Mouse (Mus musculus): ENCODE measurements at regions not wholly inside any gene's neighbourhood (a gene's known extent, or its start where the extent isn't known, plus 50 kb on each side); places are given as distances from the start of the nearest gene placed in this dataset.
"Not testable (repeated sequence)": the region's sequence is repeated elsewhere in the genome, so short reads cannot be mapped to it uniquely, and the experiment has no call there.

DNA sequence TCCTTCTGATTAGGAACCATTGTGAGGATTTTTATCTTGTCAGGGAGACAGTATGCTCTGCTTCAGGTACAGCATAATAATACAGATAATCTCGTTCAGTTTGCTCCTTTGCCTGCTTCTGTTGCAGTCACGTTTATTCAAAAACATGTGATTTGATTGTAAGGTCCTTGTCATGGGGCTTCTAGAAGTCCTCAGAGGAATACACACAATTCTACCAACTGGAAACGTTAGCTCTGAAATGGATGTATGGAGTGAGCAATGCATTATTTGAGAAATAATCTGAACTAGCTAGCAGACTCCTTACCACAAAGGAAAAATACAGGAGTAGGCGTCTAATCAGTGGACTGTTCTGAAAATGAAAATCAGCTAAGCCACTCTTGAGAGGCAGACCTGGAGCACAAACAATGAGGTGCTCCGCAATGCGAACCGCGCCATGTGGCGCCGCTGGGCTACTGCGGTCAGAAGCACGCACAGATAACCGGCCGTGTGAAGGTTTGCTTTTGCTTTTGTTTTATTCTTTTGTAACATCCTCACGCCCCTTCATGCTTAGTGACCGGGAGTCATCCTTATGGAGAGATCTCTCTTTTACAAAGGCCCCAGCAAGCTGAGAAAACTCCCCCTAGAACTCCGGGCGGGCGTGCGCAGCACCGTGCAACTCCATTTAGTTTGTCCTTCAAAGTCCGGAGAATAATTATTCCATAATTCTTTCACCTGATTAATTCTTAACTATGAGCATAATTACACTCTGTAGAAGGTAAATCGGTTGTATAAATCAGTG is 419.7 kb downstream of the Nova1 start:
- no peak for DNase-seq (ENCODE audit: low read depth, low spot score)

DNA sequence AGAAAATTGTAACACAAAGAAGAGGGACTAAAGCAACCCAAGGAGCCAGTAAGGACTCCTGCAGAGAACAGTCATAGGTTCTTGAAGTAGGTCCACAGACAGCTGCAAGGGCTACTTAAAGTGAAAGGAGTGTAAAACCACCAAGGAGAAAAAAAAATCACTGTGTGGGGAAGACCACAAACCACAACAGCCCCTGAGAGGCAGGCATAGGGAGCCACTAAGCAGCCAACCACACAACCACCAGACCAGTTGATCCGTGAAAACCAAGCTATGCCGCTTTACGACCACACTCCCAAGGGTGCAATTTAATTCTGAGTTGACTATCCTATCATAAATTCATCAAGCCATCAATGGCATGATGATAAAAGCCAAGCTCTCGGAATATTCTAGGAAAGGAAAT is 423.5 kb downstream of the Nova1 start:
- no peak for DNase-seq (ENCODE audit: low read depth, low spot score)

DNA sequence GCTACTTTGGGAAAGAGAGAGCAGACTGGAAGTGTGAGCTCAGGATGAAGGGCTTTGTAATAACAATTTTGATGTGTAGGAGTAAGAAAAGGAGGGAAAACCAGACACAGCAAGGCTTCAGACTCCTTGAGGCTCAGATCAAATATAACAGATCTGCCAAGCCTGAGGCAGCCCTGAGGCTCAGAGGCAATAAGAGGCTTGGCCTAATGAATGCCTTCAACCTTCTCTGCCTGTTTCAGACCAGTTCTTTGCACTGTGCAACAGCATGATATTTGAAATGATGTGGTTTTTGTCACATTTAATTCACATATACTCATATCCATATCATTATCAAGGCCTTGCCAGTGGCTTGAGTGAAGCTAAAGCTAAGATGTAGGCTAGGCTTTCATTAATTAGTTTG is 425.0 kb downstream of the Nova1 start:
- no peak for DNase-seq (ENCODE audit: low read depth, low spot score)

DNA sequence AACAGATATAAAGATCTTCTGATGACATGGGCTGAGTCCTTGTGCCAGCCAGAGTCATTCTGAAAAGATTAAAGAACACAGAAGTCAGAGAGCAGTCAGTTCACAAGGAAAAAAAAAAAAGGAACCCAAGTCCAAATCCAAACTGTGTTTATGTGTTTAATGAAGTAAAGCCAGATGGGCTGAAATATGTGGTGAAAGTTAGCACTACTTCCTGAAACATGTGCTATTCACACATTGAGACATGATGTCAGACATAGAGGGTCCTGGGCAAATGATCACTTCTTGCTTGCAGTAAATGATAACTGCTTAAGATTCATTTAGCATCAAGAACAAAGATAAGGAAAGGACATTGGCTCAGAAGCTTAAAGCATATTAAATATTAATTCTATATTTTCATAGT is 439.8 kb downstream of the Nova1 start:
- DNase-seq (ENCODE audit: low read depth, low spot score), result no peak

DNA sequence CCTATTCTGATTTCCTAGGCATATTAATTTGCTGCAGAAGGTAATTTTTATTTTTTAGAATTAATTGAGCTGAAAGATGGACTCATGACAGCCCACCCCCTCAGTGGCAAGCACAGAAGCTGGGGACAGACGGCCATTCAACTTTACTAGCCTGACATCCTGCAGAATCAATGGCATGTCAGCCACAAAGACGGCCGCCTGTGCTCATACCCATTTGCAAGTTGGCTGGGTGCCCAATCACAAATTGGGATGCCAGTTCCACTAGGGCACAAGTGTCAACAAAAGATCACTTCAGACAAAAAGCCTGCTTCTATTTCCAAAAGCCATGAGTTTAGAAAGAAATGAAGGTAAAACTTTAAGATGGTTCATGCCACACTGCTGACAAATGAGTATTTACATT is 447.0 kb downstream of the Nova1 start:
- DNase-seq (ENCODE audit: low read depth, low spot score), result no peak

DNA sequence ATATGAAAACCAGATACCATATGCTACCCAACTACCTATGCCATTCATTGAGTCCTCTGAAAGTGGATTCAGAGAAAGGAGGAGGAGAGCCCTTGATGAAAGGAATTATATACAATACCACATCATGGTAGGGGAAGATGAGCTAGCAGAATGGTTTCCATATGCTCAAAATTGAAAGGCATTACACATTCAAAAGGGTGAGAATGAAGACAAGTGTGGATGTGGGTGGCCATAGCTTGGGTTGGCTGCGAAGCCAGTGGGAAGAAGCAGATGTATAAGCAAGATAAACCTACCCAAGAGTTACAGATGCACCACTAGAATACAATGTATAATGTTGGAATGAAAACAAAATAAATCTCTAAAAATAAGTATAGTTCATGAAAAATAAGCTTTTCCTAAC is 485.4 kb downstream of the Nova1 start:
- DNase-seq (ENCODE audit: low read depth, low spot score), result no peak

DNA sequence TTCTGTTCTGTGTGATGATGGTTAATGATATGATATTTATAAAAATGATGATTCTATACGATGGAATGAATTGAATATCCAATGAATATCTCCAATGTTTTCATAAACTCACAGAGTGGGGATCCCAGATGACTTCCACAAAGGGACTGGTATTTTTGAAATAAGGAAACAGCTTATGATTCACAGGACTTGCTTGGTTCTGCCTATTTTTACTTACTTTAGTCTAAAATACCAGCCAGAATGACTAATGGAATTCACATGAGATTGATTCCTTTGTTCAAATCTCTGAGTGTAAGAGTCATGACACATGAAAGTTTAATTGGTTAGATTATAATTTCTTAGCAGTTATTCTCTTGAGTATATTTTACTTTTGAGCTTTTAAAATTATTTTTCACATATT is 490.9 kb downstream of the Nova1 start:
- DNase-seq (ENCODE audit: low read depth, low spot score), result no peak

DNA sequence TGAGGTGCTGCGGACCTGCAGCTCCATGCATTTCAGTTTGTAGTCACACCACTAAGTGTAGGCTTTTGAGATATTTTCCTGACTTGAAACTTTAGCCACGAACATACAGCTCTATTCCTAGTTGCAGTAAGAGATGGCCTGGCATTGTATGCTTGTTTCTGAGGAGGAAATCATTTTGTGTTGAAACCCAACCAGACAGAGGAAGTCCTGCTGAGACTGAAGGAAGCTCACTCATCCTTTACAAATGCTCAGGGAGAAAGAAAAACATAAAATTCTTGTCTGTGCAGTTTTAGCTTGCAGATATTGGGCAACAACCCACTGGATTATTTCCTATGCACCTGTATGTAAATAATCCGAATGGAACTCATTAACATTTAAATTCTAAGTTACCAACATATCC is 495.5 kb downstream of the Nova1 start:
- no peak for DNase-seq (ENCODE audit: low read depth, low spot score)

DNA sequence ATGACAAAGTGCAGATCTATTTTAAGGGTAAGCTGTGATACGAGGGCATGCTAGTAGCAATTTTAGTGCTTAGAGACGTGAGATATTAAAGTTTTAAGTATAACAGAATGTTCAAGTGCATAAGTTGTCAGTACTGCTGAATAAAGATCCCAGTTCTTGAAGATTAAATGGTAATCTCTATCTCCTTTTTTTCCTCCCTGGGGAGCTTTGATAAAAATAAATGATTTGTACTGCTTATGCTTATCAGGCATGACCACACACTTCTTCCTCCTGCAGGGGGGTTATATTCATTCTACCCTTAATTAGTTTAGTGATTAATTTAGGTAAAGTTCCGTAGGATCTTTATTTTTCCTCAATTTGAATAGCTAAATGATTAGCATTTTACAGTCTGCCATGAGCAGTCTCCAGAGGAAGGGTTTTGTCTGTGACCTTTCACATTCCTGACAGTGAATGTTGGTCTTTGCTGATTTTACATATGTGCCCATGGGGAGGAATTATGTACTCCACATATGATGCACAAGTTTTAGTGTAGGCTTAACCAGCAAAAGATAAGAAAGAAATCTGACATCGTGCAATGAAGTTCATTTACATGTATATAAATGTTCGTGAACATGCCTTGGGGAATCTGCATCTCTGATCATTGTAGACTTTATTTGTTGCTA is 515.5 kb downstream of the Nova1 start:
- DNase-seq (ENCODE audit: low read depth, low spot score), result no peak

DNA sequence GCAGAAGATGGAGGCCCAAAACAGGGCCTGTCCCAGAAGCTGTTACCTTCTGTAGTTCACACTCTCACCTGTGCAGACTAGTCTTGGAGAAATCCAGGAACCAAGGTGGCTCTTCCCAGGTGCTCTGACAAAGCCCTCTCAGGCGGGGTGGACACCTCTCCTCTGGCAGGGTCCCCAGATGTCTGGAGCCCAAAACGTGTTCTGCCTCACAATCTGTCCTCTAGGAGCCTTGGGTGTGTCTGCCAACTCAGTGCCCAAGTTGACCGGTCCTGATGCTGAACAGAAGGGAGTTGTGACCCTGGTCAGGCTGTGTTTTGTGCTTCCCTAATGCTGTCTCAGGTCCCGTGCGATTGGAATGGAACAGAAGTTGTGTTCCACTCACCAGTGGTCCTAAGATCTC is 519.8 kb downstream of the Nova1 start:
- DNase-seq (ENCODE audit: low read depth, low spot score), result no peak

DNA sequence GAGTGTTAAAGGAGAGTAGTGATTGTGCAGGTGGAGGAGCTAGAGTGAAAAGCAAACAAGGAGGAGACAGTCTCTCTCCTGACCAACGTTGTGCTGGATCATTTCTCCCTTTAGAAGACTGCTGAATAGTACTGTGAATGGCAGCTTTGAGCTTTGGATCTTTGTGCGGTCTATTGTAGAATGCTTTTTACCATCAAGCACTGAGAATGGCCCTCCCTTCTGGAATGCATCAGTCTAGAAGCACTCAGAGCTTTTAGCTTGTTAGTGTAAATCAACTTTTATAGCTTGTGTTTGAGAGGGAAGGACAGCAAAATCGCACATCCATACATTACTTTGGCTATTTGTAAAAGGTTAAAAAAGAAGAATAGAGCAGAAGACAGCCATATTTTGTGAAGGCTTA is 534.2 kb downstream of the Nova1 start:
- no peak for DNase-seq (ENCODE audit: low read depth, low spot score)

DNA sequence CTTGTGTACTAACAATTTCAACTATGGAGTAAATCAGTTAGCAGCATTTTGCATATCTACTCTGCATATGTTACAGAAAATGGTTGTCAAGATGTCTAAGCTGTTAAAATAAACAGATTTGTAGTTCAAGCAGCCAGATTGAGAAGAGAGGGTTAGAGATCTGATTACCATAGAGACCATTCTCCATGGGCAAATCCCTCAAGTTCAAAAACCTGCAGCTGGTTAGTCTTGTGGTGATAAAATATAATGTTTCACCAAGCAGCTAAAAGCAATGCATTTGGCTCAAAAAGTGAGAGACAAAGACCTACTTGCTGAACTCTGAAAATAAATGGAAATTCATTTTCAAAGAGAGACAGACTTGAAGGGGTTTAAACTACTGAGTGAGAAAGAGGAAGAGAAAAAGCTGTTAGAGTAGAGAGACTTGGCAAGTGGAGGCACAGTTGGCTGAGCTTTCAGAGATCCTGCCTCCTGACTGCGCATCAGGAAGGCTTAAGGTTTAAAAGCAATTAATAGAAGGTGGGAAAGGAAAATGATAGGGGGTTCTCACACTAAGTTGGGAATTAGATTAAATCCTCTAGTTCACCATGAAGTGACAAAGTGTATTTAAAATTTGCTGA is 570.2 kb downstream of the Nova1 start:
- no peak for DNase-seq (ENCODE audit: low read depth, low spot score)

DNA sequence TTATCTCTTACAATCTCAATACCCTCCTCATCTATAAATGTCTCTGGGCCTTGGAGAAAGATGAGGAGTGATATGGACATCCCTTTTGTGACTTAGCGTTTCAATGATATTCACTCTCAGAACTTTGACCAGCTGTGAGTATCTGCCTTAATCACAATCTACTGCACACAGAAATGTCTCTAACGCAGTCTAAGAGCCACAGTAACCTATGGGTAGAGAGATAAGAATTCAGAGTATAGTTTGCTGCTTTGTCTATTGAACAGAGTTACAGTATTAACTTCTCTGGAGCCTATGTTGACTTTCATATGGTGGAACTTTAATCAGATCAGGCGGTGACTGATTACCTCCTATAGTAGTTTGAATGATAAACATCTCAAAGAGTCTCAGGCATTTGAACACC is 573.8 kb downstream of the Nova1 start:
- no peak for DNase-seq (ENCODE audit: low read depth, low spot score)

DNA sequence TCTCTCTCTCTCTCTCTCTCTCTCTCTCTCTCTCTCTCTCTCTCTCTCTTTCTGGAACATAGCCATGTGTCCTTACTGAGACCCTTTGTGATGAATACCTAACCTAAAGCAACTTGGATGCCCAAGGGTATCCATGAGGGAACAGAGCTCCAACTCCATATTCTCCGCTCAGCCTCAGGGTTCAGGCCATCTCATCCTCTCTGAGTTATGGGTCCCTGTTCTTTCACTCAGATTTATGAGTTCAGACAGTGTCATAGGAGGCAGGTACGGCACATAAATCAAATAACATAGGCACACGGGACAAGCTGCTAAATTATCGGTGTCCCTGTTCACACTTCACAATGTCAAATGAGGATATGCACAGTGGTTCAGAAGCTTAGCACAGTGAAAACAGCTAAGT is 586.4 kb downstream of the Nova1 start:
- no peak for DNase-seq (ENCODE audit: low read depth, low spot score)

DNA sequence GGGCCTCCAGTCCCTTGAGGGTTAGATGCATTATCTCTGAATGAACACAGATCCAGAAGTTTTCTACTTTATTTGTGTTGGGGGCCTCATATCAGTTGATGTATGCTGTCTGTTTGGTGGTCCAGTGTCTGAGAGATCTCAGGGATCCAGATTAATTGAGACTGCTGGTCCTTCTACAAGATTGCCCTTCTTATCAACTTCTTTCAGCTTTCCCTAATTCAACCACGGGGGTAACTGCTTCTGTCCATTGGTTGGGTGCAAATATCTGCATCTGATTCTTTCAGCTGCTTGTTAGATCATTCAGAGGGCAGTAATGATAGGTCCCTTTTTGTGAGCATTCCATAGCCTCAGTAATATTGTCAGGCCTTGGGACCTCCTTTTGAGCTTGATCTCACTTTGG is 603.4 kb downstream of the Nova1 start:
- not testable (repeated sequence) for DNase-seq (ENCODE audit: low read depth, low spot score)

DNA sequence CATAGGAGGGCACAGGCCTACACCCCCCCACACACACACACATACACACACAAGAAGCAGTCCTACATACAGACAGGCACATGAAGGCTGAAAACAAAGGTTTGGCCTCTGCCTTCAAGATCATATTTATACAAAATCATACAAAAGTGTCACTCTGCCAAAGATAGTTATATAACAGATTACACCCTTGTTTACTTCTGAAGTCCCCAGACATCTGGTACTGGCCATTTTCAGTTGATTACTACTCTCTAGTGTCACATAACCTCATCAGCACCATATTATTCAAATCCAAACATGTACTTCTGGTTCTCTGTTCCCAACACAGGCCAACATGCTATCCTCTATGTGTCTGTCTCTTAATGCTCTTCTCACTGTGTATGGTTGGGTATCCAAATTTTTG is 619.7 kb downstream of the Nova1 start:
- no peak for DNase-seq (ENCODE audit: low read depth, low spot score)

DNA sequence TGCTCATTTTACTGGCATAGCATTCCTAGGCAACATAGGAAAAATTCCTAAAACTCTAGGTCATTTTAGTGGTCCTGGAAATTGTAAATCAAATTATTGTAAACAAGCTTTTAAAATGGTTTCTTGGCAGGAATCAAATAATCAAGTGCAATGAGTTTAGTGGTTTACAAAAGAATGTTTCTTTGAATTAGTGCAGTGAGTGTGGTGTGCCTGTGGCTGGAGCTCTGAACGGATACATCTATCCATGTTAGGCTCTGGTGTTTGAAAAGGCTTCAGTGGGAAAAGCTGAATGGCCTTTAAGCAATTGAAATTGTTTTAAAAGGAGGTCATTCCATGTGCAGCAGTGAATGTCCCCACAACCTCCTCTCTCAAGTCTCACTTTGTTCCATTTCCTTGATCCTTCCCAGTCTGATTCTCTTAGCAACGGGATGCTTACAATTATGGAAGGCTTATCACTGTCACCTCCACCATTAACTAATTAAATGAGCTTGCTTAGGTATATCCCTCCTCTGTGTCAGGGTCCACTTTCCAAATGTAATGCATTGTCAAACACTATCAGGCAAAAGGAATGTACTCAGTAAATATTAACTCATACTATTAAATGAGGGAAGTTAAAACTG is 621.1 kb downstream of the Nova1 start:
- no peak for DNase-seq (ENCODE audit: low read depth, low spot score)

DNA sequence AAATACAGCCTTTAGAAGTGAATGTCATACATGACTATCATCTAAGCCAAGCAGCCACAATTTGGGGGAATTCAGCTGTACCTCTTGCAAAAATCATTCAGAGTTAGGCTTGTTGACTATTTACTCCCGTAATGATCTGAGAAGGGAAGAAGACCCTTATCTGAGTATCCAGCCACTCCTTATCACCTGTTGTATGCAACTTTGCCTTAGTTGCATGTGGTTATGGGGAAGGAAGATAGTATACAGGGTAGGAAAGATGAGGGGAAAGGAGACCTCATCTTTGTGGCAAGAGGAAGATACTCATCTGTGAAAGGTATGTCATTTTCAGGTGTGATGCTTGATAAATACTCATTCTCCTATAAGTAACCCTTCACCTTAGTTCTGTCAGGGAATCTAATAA is 624.6 kb downstream of the Nova1 start:
- no peak for DNase-seq (ENCODE audit: low read depth, low spot score)
